Mouse (Mus musculus): Measurements from ENCODE around the gene Zyg11b. TPM values are rescaled to one million over a fixed set of nuclear protein-coding genes. Genes with fewer than 3 reads are reported as not detected.
A peak's percentile ranks its signal among the peaks of the same experiment; 100 is the strongest.

The Zyg11b gene
- total RNA-seq, 2 experiments from 2014 or later = 150 to 152 TPM

DNA sequence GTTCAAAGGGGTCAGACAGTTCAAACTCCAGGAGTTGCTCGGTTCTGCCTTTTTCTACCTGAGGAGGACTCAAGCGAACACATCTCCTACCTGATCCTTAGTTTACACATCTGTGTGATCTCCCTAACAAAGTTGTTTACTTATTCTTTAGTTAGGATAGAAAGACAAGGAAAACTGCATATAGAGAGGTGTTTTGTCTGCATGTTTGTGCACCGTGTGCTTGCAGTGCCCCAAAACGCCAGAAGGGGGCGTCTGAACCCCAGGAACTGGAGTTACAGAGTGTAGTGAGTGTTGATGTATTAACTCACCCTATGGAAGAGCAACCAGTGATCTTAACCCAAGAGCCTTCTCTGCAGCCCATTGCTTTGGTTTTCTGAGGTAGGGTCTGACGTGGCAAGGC, 18.9 kb upstream of the Zyg11b start:
- intact Hi-C loops (cut with DNase I) = no loop called here
- DNase-seq = no peak

DNA sequence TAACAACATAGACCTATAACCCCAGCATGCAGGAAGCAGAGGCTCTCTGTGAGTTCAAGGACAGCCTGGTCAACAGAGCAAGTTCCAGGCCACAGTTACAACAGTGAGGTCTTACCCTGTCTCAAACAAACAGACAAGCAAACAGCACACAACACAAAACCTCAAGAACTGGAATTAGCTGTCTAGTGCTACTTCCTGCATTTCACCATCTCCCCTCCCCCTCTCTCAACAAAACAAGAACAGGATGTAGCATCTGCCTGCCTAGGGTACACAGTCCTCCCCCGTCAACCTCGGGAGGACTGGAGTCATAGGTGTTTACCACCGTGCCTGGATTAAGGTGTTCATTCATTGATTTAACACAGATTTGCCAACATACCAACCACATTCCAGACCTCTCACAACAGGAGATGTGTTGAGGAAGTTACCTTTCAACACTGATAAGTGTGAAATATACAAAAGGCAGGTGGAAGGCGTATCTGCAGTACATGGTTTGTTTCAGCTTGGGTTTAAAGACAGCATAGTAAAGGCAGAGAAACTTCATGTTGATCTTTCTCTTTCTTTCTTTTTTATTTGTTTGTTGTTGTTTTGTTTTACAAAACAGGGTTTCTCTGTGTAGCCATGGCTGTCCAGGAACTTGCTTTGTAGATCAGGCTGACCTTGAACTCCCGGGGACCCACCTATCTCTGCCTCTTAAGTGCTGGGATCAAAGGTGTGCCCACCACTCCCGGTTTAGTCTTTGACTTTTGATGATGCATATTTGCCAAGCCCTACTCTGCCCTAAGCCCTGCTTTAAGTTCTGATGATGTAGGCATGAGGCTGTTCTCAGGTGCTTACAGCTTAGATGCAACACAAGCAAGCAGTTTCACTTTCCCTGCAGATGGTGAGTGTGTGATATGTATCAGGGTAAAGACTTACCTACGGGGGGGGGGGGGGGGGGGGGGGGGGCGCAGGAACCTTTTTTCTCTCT, 18.0 kb upstream of the Zyg11b start:
- DNase-seq = no peak
- intact Hi-C loops (cut with DNase I) = no loop called here

DNA sequence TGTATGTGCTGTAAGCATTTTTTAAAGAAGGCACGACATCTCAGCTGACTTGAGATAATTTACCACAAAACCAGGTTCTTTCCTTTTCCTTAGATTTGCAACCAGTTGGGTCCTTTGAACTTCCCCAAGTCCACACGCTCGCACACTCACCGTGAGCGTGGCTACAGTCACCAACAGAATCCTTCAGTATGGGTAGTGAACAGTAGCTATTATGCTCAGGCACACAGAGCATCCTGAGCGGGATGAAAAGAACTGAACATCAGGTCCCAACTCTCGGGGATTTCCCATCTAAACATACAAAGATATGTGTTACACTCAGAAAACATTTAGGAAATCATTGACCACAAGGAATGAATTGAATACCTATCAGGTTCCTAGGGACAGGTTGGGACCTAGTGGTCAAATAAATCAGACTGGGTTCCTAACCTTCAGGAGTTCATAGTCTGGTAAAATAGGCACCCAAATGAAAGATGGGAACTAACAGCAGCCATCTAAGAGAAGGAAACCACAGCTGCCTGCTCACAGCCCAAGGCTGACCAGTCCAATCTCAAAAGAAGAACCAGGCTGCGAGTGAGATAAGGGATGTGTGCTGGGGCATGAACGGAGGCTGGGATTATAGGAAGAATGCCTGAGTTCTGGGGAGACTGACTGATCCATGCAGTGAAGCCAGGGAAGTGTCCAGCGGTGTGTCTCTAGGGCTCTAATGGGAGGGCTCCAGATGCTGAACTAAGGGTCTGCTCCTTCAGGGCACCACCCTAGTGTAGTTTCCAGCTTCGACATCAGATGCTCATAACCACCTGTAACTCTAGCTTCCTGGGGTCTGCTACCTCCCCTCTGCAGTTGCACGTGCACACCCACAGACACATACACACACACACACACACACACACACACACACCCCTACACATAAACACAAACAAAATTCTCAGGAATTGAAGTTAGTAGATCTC, 17.0 kb upstream of the Zyg11b start:
- DNase-seq = no peak
- intact Hi-C loops (cut with DNase I) = no loop called here

GRCm38 (mm10) chr4:108314041-108314440, 13.1 kb upstream of the Zyg11b start:
- intact Hi-C loops (cut with DNase I) = no loop called here
- no peak for DNase-seq

GRCm38 (mm10) chr4:108310706-108311105, 9.8 kb upstream of the Zyg11b start:
- DNase-seq = no peak
- intact Hi-C loops (cut with DNase I) = no loop called here

DNA sequence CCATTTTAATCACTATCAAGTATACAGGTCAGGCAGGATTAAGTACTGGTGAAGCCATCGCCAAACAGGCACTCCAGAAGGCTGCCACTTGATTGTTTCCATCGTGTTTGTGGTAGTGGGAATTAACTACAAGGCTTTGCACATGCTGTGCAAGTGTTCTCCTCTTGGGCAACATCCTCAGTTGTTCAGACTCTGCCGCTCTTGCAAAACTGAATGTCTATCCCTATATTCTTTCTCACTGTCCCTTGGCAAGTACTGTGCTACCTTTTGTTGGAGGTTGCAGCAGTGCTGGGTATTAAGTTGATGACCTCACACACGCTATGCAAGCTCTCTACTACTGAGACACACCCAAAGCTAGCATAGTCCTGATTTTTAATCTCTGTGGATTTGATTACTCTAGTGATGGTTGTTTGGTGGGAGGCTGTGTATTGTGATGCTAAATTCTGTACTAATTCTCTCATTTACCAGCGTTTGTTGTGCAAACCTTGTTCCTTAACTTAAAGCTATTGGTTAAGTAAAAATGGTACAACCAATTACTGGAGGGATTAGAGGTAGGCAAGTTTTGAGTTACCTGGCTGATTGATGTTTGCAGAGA, 1.5 kb upstream of the Zyg11b start:
- DNase-seq = no peak
- intact Hi-C loops (cut with DNase I) = no loop called here

DNA sequence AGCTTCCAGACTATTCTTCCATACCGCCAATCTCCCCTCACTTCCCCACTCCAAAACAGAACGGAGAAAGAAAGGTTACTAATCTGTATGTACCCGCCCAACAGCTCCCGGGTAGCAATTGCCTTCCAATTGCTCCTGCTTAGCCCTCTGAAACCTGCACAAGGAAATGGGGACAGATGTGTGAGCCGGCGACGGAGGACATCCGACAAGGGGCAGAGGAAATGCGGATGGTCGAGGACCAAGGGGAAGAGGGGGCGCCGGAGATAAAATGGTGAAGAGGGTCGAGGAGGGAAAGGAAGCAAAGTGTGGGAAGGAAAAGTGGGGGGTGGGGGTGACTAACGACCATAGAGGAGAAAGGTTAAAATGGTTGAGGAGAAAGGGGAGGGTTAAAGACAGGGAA, 630 bp downstream of the Zyg11b start:
- peak; percentile 21 for DNase-seq
- intact Hi-C loops (cut with DNase I) = no loop called here

DNA sequence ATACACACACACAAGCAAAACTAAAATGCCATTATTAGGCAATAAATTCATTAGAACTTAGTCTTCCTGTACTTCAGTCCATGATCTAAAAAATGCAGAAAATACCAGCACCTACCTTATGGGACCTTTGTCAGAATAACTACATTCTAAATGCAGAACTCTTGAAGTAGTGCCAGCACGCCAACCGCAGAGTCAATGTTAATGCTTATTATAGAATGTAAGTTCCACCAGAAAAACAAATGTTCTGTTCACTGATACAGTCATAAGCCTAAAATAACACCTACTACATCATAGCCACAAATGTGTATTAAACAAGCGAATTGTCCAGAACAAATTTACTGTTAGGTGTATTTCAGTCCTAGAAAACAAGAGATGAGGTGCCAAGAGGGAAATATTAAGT, 23.9 kb downstream of the Zyg11b start:
- intact Hi-C loops (cut with DNase I) = no loop called here
- DNase-seq = no peak

DNA sequence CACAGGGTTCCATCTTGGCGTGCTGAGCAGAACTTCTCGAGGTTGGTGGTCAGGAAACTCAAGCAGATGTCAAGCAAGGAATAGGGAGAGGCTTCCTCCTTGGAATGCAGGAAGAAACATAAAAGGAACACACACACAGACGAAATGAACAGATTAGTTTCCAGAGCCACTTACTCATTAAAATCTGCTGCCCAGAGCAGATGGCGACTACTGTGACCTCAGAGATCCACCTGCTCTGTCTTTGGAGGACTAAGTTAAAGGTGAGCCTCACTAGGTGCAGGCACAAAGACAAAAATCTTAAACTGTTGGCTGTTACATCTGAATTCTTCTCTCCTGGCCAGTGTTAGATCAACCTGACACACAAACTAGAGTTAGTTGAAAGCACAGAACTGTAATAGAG, 28.6 kb downstream of the Zyg11b start:
- DNase-seq = no peak
- intact Hi-C loops (cut with DNase I) = no loop called here

GRCm38 (mm10) chr4:108265774-108266173, 35.1 kb downstream of the Zyg11b start:
- no peak for DNase-seq
- intact Hi-C loops (cut with DNase I) = no loop called here

DNA sequence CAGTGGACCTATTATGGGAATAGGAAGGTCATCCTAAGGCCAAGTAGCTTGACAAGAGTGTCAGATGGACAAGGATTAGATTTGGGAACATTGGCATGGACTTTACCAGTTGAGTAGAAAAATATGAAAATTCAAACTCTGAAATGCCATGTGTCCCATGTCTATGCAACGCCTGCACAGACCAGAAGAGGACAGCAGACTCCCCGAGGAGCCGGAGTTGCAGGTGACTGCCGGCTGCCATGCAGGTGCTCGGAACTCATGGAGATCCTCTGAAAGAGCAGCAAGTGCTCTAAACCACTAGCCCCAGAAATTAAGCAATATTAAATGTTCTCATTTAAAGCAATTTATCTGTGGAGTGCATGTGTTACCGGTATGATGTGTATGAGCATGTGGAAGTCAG, 47.6 kb downstream of the Zyg11b start:
- DNase-seq = no peak
- intact Hi-C loops (cut with DNase I) = loop anchor here (10.0 kb wide), 1 partner anchor 291 kb away; no protein-coding TSS in a partner anchor

DNA sequence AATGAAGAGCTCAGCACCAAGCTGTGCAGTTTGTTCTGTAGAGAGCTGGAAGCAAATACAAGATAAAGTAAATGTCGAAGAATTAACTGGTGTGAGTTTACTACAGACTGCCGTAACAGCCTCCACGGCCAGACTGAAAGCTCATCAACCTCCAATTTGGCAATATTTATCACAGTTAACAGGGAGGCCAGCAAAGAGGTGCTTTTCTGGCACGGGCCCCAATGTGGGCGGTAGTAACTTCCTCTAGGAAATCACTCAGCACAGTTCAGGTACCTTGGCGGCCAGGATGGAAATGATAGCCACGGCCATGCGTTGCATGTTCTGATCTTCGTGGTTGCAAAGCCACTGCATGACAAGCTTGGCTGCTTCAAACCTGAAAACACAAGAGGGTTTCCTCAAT, 50.4 kb downstream of the Zyg11b start:
- no peak for DNase-seq
- intact Hi-C loops (cut with DNase I) = loop anchor here (10.0 kb wide), 1 partner anchor 294 kb away; no protein-coding TSS in a partner anchor

GRCm38 (mm10) chr4:108249314-108249713, 51.6 kb downstream of the Zyg11b start:
- no peak for DNase-seq
- intact Hi-C loops (cut with DNase I) = no loop called here

GRCm38 (mm10) chr4:108233654-108234053, 67.2 kb downstream of the Zyg11b start:
- intact Hi-C loops (cut with DNase I) = no loop called here

DNA sequence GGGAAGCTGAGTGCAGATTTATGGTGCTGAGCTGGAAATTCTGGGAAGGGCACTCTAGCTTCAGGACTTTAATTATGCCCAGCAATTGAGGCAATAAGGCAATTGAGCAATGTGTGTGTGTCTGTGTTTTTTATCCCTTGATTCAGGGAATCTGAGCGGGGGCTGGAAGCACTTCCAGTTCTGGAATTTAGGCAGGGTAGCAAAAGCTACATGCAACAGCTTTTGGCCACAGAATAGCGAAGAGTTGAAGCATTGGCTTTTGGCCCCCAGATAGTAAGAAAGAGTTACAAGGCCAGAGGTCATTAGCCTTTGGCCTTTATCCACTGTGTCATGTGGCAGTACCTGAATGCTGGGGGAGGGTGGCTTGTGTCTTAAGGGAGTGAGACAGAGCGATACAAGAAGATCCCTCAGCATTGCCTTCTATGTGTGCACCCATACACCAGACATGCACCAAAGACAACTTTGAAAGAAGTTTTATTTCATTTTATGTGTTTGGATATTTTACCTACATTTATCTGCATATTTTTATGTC, 75.5 kb downstream of the Zyg11b start:
- intact Hi-C loops (cut with DNase I) = no loop called here
- DNase-seq = no peak

More at GRCm38 (mm10) chr4:108233654-108234053, 67.2 kb downstream of the Zyg11b start:
- DNase-seq = no peak

GRCm38 (mm10) chr4:108222507-108222906, 78.4 kb downstream of the Zyg11b start:
- DNase-seq = no peak
- intact Hi-C loops (cut with DNase I) = no loop called here

- intact Hi-C loops (cut with DNase I) = no loop called here
- no peak for DNase-seq
Measured at GRCm38 (mm10) chr4:108219019-108219418, 81.9 kb downstream of the Zyg11b start.

GRCm38 (mm10) chr4:108217332-108218179, 83.3 kb downstream of the Zyg11b start, which contains the start of gene Zyg11a:
Gene Zyg11a (minus strand): TSS chr4:108218048.
- intact Hi-C loops (cut with DNase I) = no loop called here
- DNase-seq = peak; percentile 9

GRCm38 (mm10) chr4:108213023-108213422, 87.9 kb downstream of the Zyg11b start:
- DNase-seq = no peak
- intact Hi-C loops (cut with DNase I) = no loop called here

GRCm38 (mm10) chr4:108204629-108205028, 96.3 kb downstream of the Zyg11b start:
- DNase-seq = no peak
- intact Hi-C loops (cut with DNase I) = no loop called here

All from left cerebral cortex, postnatal 4 days (tissue).